Mouse (Mus musculus) retina, postnatal 1 day (tissue): ENCODE results near the gene 4921507P07Rik.
"Not testable (repeated sequence)": the region's sequence is repeated elsewhere in the genome, so short reads cannot be mapped to it uniquely, and the experiment has no call there.

ENCODE experiments used
- DNase-seq: peaks from one replicate; pipeline ENCODE4 v3.0.0-alpha.2; 2012

The 4921507P07Rik gene

GRCm38 (mm10) chr6:50557566-50557965 lies 38.9 kb downstream of the 4921507P07Rik start:
- DNase-seq, result no peak

GRCm38 (mm10) chr6:50554223-50554622 lies 42.2 kb downstream of the 4921507P07Rik start:
- DNase-seq, result not testable (repeated sequence)

- DNase-seq, result no peak
Observed at GRCm38 (mm10) chr6:50552881-50553518, 43.4 kb downstream of the 4921507P07Rik start.

GRCm38 (mm10) chr6:50549791-50550190 lies 46.6 kb downstream of the 4921507P07Rik start:
- DNase-seq, result no peak

- DNase-seq, result no peak
Observed at GRCm38 (mm10) chr6:50549051-50549450, 47.4 kb downstream of the 4921507P07Rik start.

GRCm38 (mm10) chr6:50545412-50546043 lies 50.9 kb downstream of the 4921507P07Rik start:
- peak; percentile 66 for DNase-seq

- DNase-seq, result no peak
Observed at GRCm38 (mm10) chr6:50542535-50542934, 53.9 kb downstream of the 4921507P07Rik start.

- no peak for DNase-seq
Observed at GRCm38 (mm10) chr6:50539641-50540040, 56.8 kb downstream of the 4921507P07Rik start.

- DNase-seq, result peak; percentile 90
Observed at GRCm38 (mm10) chr6:50536461-50536892, 60.0 kb downstream of the 4921507P07Rik start.

GRCm38 (mm10) chr6:50535346-50535745 lies 61.1 kb downstream of the 4921507P07Rik start:
- DNase-seq, result no peak

- no peak for DNase-seq
Observed at GRCm38 (mm10) chr6:50531920-50532319, 64.5 kb downstream of the 4921507P07Rik start.

GRCm38 (mm10) chr6:50531003-50531402 lies 65.4 kb downstream of the 4921507P07Rik start:
- DNase-seq, result no peak

GRCm38 (mm10) chr6:50529194-50529593 lies 67.2 kb downstream of the 4921507P07Rik start:
- DNase-seq, result no peak

- DNase-seq, result no peak
Observed at GRCm38 (mm10) chr6:50527416-50527815, 69.0 kb downstream of the 4921507P07Rik start.

GRCm38 (mm10) chr6:50526597-50527024 lies 69.8 kb downstream of the 4921507P07Rik start:
- DNase-seq, result peak; percentile 78

GRCm38 (mm10) chr6:50525846-50526245 lies 70.6 kb downstream of the 4921507P07Rik start:
- peak; percentile 66 for DNase-seq

- no peak for DNase-seq
Observed at GRCm38 (mm10) chr6:50524261-50524896, 72.1 kb downstream of the 4921507P07Rik start.
